Mouse (Mus musculus) heart, adult 2 months (tissue): ENCODE data around the gene D130043K22Rik.

Experiments used
- CTCF ChIP-seq: fragments of 200-600 bp; IDR thresholded peaks from 2 replicates; pipeline ENCODE4 v1.8.1; 2022; ENCODE audit warnings: antibody characterized with exemption, mild to moderate bottlenecking, moderate library complexity
- EP300 ChIP-seq: fragments of 200-500 bp; IDR thresholded peaks from 2 replicates; pipeline ENCODE4 v1.6.1; 2011; ENCODE audit warnings: low read depth, low read length, control low read depth; ENCODE audit not compliant: insufficient read depth
- POLR2A ChIP-seq: fragments of 200-500 bp; IDR thresholded peaks from 2 replicates; pipeline ENCODE4 v1.6.1; 2011; ENCODE audit warnings: mild to moderate bottlenecking, low read depth, low read length, control low read depth; ENCODE audit not compliant: insufficient read depth

- TF ChIP-seq EP300 = no peak
- no peak for TF ChIP-seq POLR2A
- no peak for TF ChIP-seq CTCF
Measured at GRCm38 (mm10) chr13:24893880-24894279, 48.9 kb downstream of the D130043K22Rik start.
